Mouse (Mus musculus): ENCODE data around the gene Kif13a. TPM values are rescaled to one million over a fixed set of nuclear protein-coding genes. Genes with fewer than 3 reads are reported as not detected.

The Kif13a gene
- polyA plus RNA-seq, 1 experiment from 2014 or later = 11.4 TPM

- ATAC-seq (replicated peaks) = no peak
- Histone ChIP-seq H3K27ac (replicated peaks) (no peak overlapping the region), H3K27me3 (no peaks in the 10 kb centered on the region), H3K4me3 (no peak overlapping the region), H3K9me3 (no peaks in the 10 kb centered on the region), H3K9ac (replicated peaks) (no peak overlapping the region), H3K36me3 (no peaks in the 10 kb centered on the region), H3K4me2 (replicated peaks) (no peak overlapping the region), H3K4me1 (peaks cover 13% of the 10 kb centered on the region)
- WGBS = 47% methylated on average over 6 of the region's 6 CpGs
Measured at GRCm38 (mm10) chr13:46911960-46912359, 17.7 kb downstream of the Kif13a start.

GRCm38 (mm10) chr13:46911018-46911419, 18.6 kb downstream of the Kif13a start:
- peaks cover 13% of the 10 kb centered on the region for H3K4me1 ChIP-seq
- H3K9me3 ChIP-seq = no peaks in the 10 kb centered on the region
- no peak overlapping the region for H3K4me2 ChIP-seq (replicated peaks)
- H3K27ac ChIP-seq (replicated peaks) = no peak overlapping the region
- no peak overlapping the region for H3K4me3 ChIP-seq
- ATAC-seq (replicated peaks) = no peak
- H3K27me3 ChIP-seq = no peaks in the 10 kb centered on the region
- 59% methylated on average over 11 of the region's 11 CpGs for WGBS
- no peaks in the 10 kb centered on the region for H3K36me3 ChIP-seq
- H3K9ac ChIP-seq (replicated peaks) = no peak overlapping the region

- H3K4me1 ChIP-seq = peaks cover 13% of the 10 kb centered on the region
- 77% methylated on average over 3 of the region's 3 CpGs for WGBS
- no peaks in the 10 kb centered on the region for H3K36me3 ChIP-seq
- no peak overlapping the region for H3K27ac ChIP-seq (replicated peaks)
- H3K9ac ChIP-seq (replicated peaks) = no peak overlapping the region
- no peak overlapping the region for H3K4me3 ChIP-seq
- no peaks in the 10 kb centered on the region for H3K27me3 ChIP-seq
- no peak for ATAC-seq (replicated peaks)
- no peaks in the 10 kb centered on the region for H3K9me3 ChIP-seq
- no peak overlapping the region for H3K4me2 ChIP-seq (replicated peaks)
Measured at GRCm38 (mm10) chr13:46909946-46910345, 19.7 kb downstream of the Kif13a start.

- Histone ChIP-seq H3K4me1 (peaks cover 13% of the 10 kb centered on the region), H3K4me3 (no peak overlapping the region), H3K9ac (replicated peaks) (no peak overlapping the region), H3K27me3 (no peaks in the 10 kb centered on the region), H3K27ac (replicated peaks) (no peak overlapping the region), H3K9me3 (no peaks in the 10 kb centered on the region), H3K4me2 (replicated peaks) (no peak overlapping the region), H3K36me3 (no peaks in the 10 kb centered on the region)
- ATAC-seq (replicated peaks) = no peak
- WGBS = 75% methylated on average over 12 of the region's 12 CpGs
Measured at GRCm38 (mm10) chr13:46909005-46909565, 20.6 kb downstream of the Kif13a start.

GRCm38 (mm10) chr13:46908387-46908786, 21.3 kb downstream of the Kif13a start:
- 76% methylated on average over 2 of the region's 2 CpGs for WGBS
- H3K9ac ChIP-seq (replicated peaks) = no peak overlapping the region
- no peak overlapping the region for H3K4me3 ChIP-seq
- no peak overlapping the region for H3K27ac ChIP-seq (replicated peaks)
- H3K9me3 ChIP-seq = no peaks in the 10 kb centered on the region
- no peak overlapping the region for H3K4me2 ChIP-seq (replicated peaks)
- no peaks in the 10 kb centered on the region for H3K27me3 ChIP-seq
- ATAC-seq (replicated peaks) = no peak
- H3K36me3 ChIP-seq = no peaks in the 10 kb centered on the region
- H3K4me1 ChIP-seq = peaks cover 13% of the 10 kb centered on the region

- ATAC-seq (replicated peaks) = no peak
- Histone ChIP-seq H3K27me3 (no peaks in the 10 kb centered on the region), H3K4me3 (no peak overlapping the region), H3K27ac (replicated peaks) (no peak overlapping the region), H3K9me3 (no peaks in the 10 kb centered on the region), H3K9ac (replicated peaks) (0 out of 2 replicates have a peak overlapping the region, but pooled peaks have one; percentile 5), H3K36me3 (no peaks in the 10 kb centered on the region), H3K4me2 (replicated peaks) (no peak overlapping the region), H3K4me1 (peaks cover 13% of the 10 kb centered on the region)
- 11% methylated on average over 10 of the region's 10 CpGs for WGBS
Measured at GRCm38 (mm10) chr13:46907861-46908260, 21.8 kb downstream of the Kif13a start.

- Histone ChIP-seq H3K4me2 (replicated peaks) (no peak overlapping the region), H3K27me3 (no peaks in the 10 kb centered on the region), H3K9ac (replicated peaks) (no peak overlapping the region), H3K4me1 (peaks cover 11% of the 10 kb centered on the region), H3K9me3 (no peaks in the 10 kb centered on the region), H3K4me3 (no peak overlapping the region), H3K27ac (replicated peaks) (no peak overlapping the region), H3K36me3 (no peaks in the 10 kb centered on the region)
- no peak for ATAC-seq (replicated peaks)
- WGBS = 82% methylated on average over 4 of the region's 4 CpGs
Measured at GRCm38 (mm10) chr13:46907115-46907514, 22.6 kb downstream of the Kif13a start.

- WGBS = 84% methylated on average over 5 of the region's 5 CpGs
- H3K4me2 ChIP-seq (replicated peaks) = no peak overlapping the region
- no peak overlapping the region for H3K9ac ChIP-seq (replicated peaks)
- H3K4me3 ChIP-seq = no peak overlapping the region
- ATAC-seq (replicated peaks) = no peak
- no peaks in the 10 kb centered on the region for H3K27me3 ChIP-seq
- H3K36me3 ChIP-seq = no peaks in the 10 kb centered on the region
- H3K9me3 ChIP-seq = no peaks in the 10 kb centered on the region
- H3K27ac ChIP-seq (replicated peaks) = no peak overlapping the region
- peaks cover 9% of the 10 kb centered on the region for H3K4me1 ChIP-seq
Measured at GRCm38 (mm10) chr13:46905971-46906370, 23.7 kb downstream of the Kif13a start.

GRCm38 (mm10) chr13:46904982-46905621, 24.6 kb downstream of the Kif13a start:
- H3K36me3 ChIP-seq = no peaks in the 10 kb centered on the region
- no peak overlapping the region for H3K27ac ChIP-seq (replicated peaks)
- H3K4me3 ChIP-seq = no peak overlapping the region
- ATAC-seq (replicated peaks) = no peak
- no peak overlapping the region for H3K4me2 ChIP-seq (replicated peaks)
- peaks cover 9% of the 10 kb centered on the region for H3K4me1 ChIP-seq
- WGBS = 88% methylated on average over 14 of the region's 14 CpGs
- no peaks in the 10 kb centered on the region for H3K9me3 ChIP-seq
- H3K9ac ChIP-seq (replicated peaks) = no peak overlapping the region
- H3K27me3 ChIP-seq = no peaks in the 10 kb centered on the region

- H3K9me3 ChIP-seq = no peaks in the 10 kb centered on the region
- H3K27me3 ChIP-seq = no peaks in the 10 kb centered on the region
- 97% methylated on average over 7 of the region's 7 CpGs for whole genome bisulfite sequencing
- no peak overlapping the region for H3K4me3 ChIP-seq
- no peak overlapping the region for H3K4me2 ChIP-seq (replicated peaks)
- no peaks in the 10 kb centered on the region for H3K36me3 ChIP-seq
- ATAC-seq (replicated peaks) = no peak
- H3K9ac ChIP-seq (replicated peaks) = no peak overlapping the region
- no peak overlapping the region for H3K27ac ChIP-seq (replicated peaks)
- H3K4me1 ChIP-seq = peaks cover 13% of the 10 kb centered on the region
Measured at GRCm38 (mm10) chr13:46902568-46903255, 27.0 kb downstream of the Kif13a start.

GRCm38 (mm10) chr13:46900870-46901555, 28.7 kb downstream of the Kif13a start:
- Histone ChIP-seq H3K9me3 (no peaks in the 10 kb centered on the region), H3K4me2 (replicated peaks) (no peak overlapping the region), H3K4me1 (peaks cover 8% of the 10 kb centered on the region; the same call in 1 of the 2 replicates), H3K9ac (replicated peaks) (no peak overlapping the region), H3K36me3 (no peaks in the 10 kb centered on the region), H3K27me3 (no peaks in the 10 kb centered on the region), H3K4me3 (no peak overlapping the region), H3K27ac (replicated peaks) (no peak overlapping the region)
- 97% methylated on average over 11 of the region's 11 CpGs for WGBS
- no peak for ATAC-seq (replicated peaks)

GRCm38 (mm10) chr13:46898837-46899236, 30.8 kb downstream of the Kif13a start:
- Histone ChIP-seq H3K4me2 (replicated peaks) (no peak overlapping the region), H3K9me3 (no peaks in the 10 kb centered on the region), H3K27me3 (no peaks in the 10 kb centered on the region), H3K4me3 (no peak overlapping the region), H3K36me3 (no peaks in the 10 kb centered on the region), H3K27ac (replicated peaks) (no peak overlapping the region), H3K4me1 (peaks cover 8% of the 10 kb centered on the region; the same call in 1 of the 2 replicates), H3K9ac (replicated peaks) (no peak overlapping the region)
- ATAC-seq (replicated peaks) = no peak
- WGBS = 82% methylated on average over 2 of the region's 2 CpGs

Data from forebrain, embryonic 15.5 days (tissue).